Mouse (Mus musculus) midbrain, embryonic 12.5 days (tissue): ENCODE data around the gene Ern1. TPM values are rescaled to one million over a fixed set of nuclear protein-coding genes. Genes with fewer than 3 reads are reported as not detected.
A peak's percentile ranks its signal among the peaks of the same experiment; 100 is the strongest.

ENCODE experiments used
- ATAC-seq: fragments of 200-750 bp; cut with Nextera tagmentation; 2 replicates; pipeline ENCODE4 v1.8.0; 2017; ENCODE audit warnings: low read depth, moderate TSS enrichment, moderate library complexity; ENCODE audit not compliant: low FRiP score
- H3K27ac ChIP-seq: fragments of 300-500 bp; sonication (generic); replicated peaks from 2 replicates; pipeline ENCODE4 v1.5.1; 2016; ENCODE audit warnings: mild to moderate bottlenecking
- H3K27me3 ChIP-seq: fragments of 300-500 bp; sonication (generic); 2 replicates; pipeline ENCODE4 v1.6.1; 2016; ENCODE audit warnings: mild to moderate bottlenecking
- H3K36me3 ChIP-seq: fragments of 300-500 bp; sonication (generic); 2 replicates; pipeline ENCODE4 v1.6.1; 2016
- H3K4me1 ChIP-seq: fragments of 300-500 bp; sonication (generic); 2 replicates; pipeline ENCODE4 v1.6.1; 2016
- H3K4me2 ChIP-seq: fragments of 300-500 bp; sonication (generic); replicated peaks from 2 replicates; pipeline ENCODE4 v1.6.1; 2016; ENCODE audit warnings: mild to moderate bottlenecking, moderate library complexity
- H3K4me3 ChIP-seq: fragments of 300-500 bp; sonication (generic); 2 replicates; pipeline ENCODE4 v1.5.1; 2016; ENCODE audit warnings: mild to moderate bottlenecking
- H3K9ac ChIP-seq: fragments of 300-500 bp; sonication (generic); replicated peaks from 2 replicates; pipeline ENCODE4 v1.6.1; 2016; ENCODE audit warnings: mild to moderate bottlenecking, moderate library complexity
- H3K9me3 ChIP-seq: fragments of 300-500 bp; sonication (generic); 2 replicates; pipeline ENCODE4 v1.6.1; 2016; ENCODE audit warnings: mild to moderate bottlenecking
- WGBS: fragments of 180-500 bp; shearing (Covaris S2); methylation state at CpG from one replicate; pipeline ENCODE4 v1.1.7; 2016; 5-methylcytosine and 5-hydroxymethylcytosine counted together
- polyA plus RNA-seq: library from polyadenylated mRNA; unstranded; fragments of >200 nt; fragmentation: Nextera tagmentation; extraction: Ambion mirVana; gene quantifications from 2 replicates; pipeline ENCODE4 v1.2.1, GENCODE M21; 2016

Ern1 gene
- polyA plus RNA-seq, 1 experiment from 2014 or later, result 6.6 TPM

- 89% methylated on average over 6 of the region's 6 CpGs for WGBS
Observed at GRCm38 (mm10) chr11:106349772-106350171, 137.9 kb downstream of the Ern1 start.

GRCm38 (mm10) chr11:106344910-106345309 lies 142.7 kb downstream of the Ern1 start:
- peaks cover 8% of the 10 kb centered on the region for H3K27me3 ChIP-seq
- 29% methylated on average over 6 of the region's 6 CpGs for WGBS
- H3K9me3 ChIP-seq, result no peaks in the 10 kb centered on the region
- peak overlapping the region; percentile 50; the same call in 1 of the 2 replicates for H3K27ac ChIP-seq
- no peaks in the 10 kb centered on the region for H3K36me3 ChIP-seq
- H3K9ac ChIP-seq, result 0 out of 2 replicates have a peak overlapping the region, but pooled peaks have one; percentile 11
- peaks cover 13% of the 10 kb centered on the region; the same call in 1 of the 2 replicates for H3K4me1 ChIP-seq
- ATAC-seq, result no peak
- 0 out of 2 replicates have a peak overlapping the region, but pooled peaks have one; percentile 2 for H3K4me2 ChIP-seq
- H3K4me3 ChIP-seq, result no peak overlapping the region

More at GRCm38 (mm10) chr11:106349772-106350171, 137.9 kb downstream of the Ern1 start:
- Histone ChIP-seq H3K27me3 (no peaks in the 10 kb centered on the region), H3K36me3 (no peaks in the 10 kb centered on the region), H3K4me2 (no peak overlapping the region), H3K4me1 (peaks cover 5% of the 10 kb centered on the region; the same call in 1 of the 2 replicates), H3K27ac (no peak overlapping the region), H3K9ac (no peak overlapping the region), H3K4me3 (no peak overlapping the region), H3K9me3 (no peaks in the 10 kb centered on the region)
- no peak for ATAC-seq

Other genes with a start within 250 kb of the Ern1 start
- 56.5 and 58.0 TPM in 2 replicates for gene Ftsj3, start 231.8 kb downstream of the Ern1 start, polyA plus RNA-seq
- gene Psmc5, start 231.7 kb downstream of the Ern1 start, polyA plus RNA-seq, result 321 and 324 TPM in 2 replicates
- gene Smarcd2, start 214.9 kb downstream of the Ern1 start, polyA plus RNA-seq, result 23.9 and 24.1 TPM in 2 replicates
- gene Tcam1, start 211.2 kb downstream of the Ern1 start, polyA plus RNA-seq, result 0.17 and 0.24 TPM in 2 replicates
- gene Gh, start 186.0 kb downstream of the Ern1 start, polyA plus RNA-seq, result not detected in 2 replicates
- gene Cd79b, start 173.1 kb downstream of the Ern1 start, polyA plus RNA-seq, result 0.76 and 1.0 TPM in 2 replicates
- gene Scn4a, start 134.6 kb downstream of the Ern1 start, polyA plus RNA-seq, result not detected in 2 replicates
- not detected in 2 replicates for gene Prr29, start 122.4 kb downstream of the Ern1 start, polyA plus RNA-seq
- 8.7 and 12.5 TPM in 2 replicates for gene Icam2, start 99.8 kb downstream of the Ern1 start, polyA plus RNA-seq
- 12.1 and 13.8 TPM in 2 replicates for gene Tex2, start 125.6 kb upstream of the Ern1 start, polyA plus RNA-seq